Mouse (Mus musculus) midbrain, embryonic 15.5 days (tissue): ENCODE measurements at regions not wholly inside any gene's neighbourhood (a gene's known extent, or its start where the extent isn't known, plus 50 kb on each side); places are given as distances from the start of the nearest gene placed in this dataset.

Source experiments
- ATAC-seq: fragments of 200-750 bp; cut with Nextera tagmentation; replicated peaks from 2 replicates; pipeline ENCODE4 v1.8.0; 2017; ENCODE audit warnings: moderate TSS enrichment
- H3K27ac ChIP-seq: fragments of 300-500 bp; sonication (generic); 2 replicates; pipeline ENCODE4 v1.5.1; 2015; ENCODE audit warnings: mild to moderate bottlenecking, inconsistent platforms
- H3K27me3 ChIP-seq: fragments of 300-500 bp; sonication (generic); replicated peaks from 2 replicates; pipeline ENCODE4 v1.6.1; 2015; ENCODE audit warnings: inconsistent platforms
- H3K36me3 ChIP-seq: fragments of 300-500 bp; sonication (generic); replicated peaks from 2 replicates; pipeline ENCODE4 v1.6.1; 2015; ENCODE audit warnings: inconsistent platforms
- H3K4me1 ChIP-seq: fragments of 300-500 bp; sonication (generic); 2 replicates; pipeline ENCODE4 v1.6.1; 2015; ENCODE audit warnings: inconsistent platforms
- H3K4me2 ChIP-seq: fragments of 300-500 bp; sonication (generic); 2 replicates; pipeline ENCODE4 v1.6.1; 2015; ENCODE audit warnings: inconsistent platforms, mild to moderate bottlenecking, moderate library complexity
- H3K4me3 ChIP-seq: fragments of 300-500 bp; sonication (generic); 2 replicates; pipeline ENCODE4 v1.5.1; 2015; ENCODE audit warnings: mild to moderate bottlenecking, inconsistent platforms
- H3K9ac ChIP-seq: fragments of 300-500 bp; sonication (generic); 2 replicates; pipeline ENCODE4 v1.6.1; 2015; ENCODE audit warnings: mild to moderate bottlenecking, inconsistent platforms
- H3K9me3 ChIP-seq: fragments of 300-500 bp; sonication (generic); 2 replicates; pipeline ENCODE4 v1.6.1; 2016; ENCODE audit warnings: inconsistent platforms
- WGBS: fragments of 180-500 bp; shearing (Covaris S2); methylation state at CpG from one replicate; pipeline ENCODE4 v1.1.7; 2015; ENCODE audit warnings: mixed read lengths; 5-methylcytosine and 5-hydroxymethylcytosine counted together

DNA sequence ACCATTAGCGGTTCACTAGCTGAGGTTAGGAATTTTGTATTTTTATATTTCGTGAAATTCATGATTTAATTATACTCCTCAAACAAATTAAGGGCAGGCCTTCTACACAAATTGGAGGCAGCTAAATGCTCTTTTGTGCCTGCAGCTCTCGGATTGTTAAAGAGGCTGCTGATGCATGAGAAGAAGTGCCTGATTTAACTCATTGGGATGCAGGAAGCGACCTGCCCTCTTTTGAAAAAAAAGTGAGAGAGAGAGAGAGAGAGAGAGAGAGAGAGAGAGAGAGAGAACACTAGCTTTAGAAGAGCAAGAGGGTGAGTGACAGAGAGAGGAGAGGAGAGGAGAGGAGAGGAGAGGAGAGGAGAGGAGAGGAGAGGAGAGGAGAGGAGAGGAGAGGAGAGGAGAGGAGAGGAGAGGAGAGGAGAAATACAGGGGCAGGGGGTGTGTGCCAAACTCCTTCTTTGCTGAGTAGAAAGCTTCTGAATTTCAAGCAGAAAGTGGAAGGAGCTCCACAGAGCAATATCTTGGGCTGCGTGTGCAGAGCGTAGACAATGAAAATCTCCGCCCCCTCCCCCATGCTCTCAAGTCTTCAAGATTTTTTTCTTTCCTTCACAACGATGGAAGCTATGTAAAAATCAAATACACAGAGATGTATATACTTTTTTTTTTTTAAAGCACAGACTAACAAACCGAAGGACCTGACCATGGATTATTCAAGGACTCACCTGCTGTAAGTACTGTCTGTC, 158.6 kb upstream of the Cypt12 start:
- H3K9me3 ChIP-seq = no peaks in the 10 kb centered on the region
- peak overlapping the region; percentile 83 for H3K4me2 ChIP-seq
- H3K4me3 ChIP-seq = peak overlapping the region; percentile 62
- H3K27me3 ChIP-seq = no peaks in the 10 kb centered on the region
- no peaks in the 10 kb centered on the region for H3K36me3 ChIP-seq
- H3K4me1 ChIP-seq = peaks cover 15% of the 10 kb centered on the region; the same call in 1 of the 2 replicates
- peak overlapping the region; percentile 97 for H3K9ac ChIP-seq
- WGBS = 2% methylated on average over 9 of the region's 9 CpGs
- ATAC-seq = peak; percentile 42
- H3K27ac ChIP-seq = peak overlapping the region; percentile 100

DNA sequence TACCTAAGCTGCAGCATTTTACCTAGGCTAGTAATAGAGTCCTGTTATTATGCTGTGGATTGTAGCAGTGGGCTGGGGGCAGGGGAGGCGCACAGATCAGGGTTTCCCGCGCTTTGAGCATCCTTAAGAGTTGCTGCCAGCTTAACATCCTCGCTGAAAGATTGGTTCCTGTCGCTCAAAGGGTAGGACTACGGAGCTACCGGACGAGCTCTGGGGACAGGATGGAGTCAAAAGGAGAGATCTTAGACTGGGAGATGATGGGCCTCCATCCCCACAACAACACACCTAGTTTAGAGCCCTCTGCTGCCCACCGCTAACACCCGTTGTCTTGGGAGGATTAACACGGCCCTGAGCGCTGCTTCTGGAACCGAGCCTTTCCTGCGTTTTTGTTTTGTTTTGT, 157.9 kb upstream of the Cypt12 start:
- no peaks in the 10 kb centered on the region for H3K36me3 ChIP-seq

DNA sequence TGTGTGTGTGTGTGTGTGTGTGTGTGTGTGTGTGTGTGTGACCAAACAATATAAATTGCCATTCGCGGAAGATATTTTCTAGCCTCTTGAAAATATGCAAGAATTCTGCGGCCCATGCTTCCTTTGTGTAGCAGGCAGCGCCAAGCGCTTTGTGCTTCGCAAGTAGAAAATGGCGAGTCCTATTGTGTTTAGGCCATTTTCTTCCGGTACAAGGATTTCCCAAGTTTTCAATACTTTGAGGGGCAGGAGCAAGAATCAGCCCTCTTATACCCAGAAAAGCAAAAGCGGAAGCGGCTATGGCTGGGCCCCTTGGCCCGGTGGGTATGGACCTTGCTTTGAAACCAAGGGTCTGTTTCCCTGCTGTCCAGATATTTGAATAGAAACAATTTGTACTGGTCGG, 157.4 kb upstream of the Cypt12 start:
- WGBS = 1% methylated on average over 12 of the region's 12 CpGs
- Histone ChIP-seq H3K9ac (peak overlapping the region; percentile 97), H3K4me2 (peak overlapping the region; percentile 31; the same call in 1 of the 2 replicates), H3K27ac (peak overlapping the region; percentile 100), H3K9me3 (no peaks in the 10 kb centered on the region), H3K27me3 (no peaks in the 10 kb centered on the region), H3K4me1 (peaks cover 15% of the 10 kb centered on the region; the same call in 1 of the 2 replicates), H3K4me3 (peak overlapping the region; percentile 62), H3K36me3 (no peaks in the 10 kb centered on the region)
- no peak for ATAC-seq

More for the DNA sequence above, 157.9 kb upstream of the Cypt12 start:
- Histone ChIP-seq H3K4me1 (peaks cover 15% of the 10 kb centered on the region; the same call in 1 of the 2 replicates), H3K9me3 (no peaks in the 10 kb centered on the region), H3K4me3 (peak overlapping the region; percentile 62), H3K4me2 (peak overlapping the region; percentile 31), H3K27me3 (no peaks in the 10 kb centered on the region), H3K27ac (peak overlapping the region; percentile 100), H3K9ac (peak overlapping the region; percentile 97)
- ATAC-seq = peak; percentile 3; the same call in 1 of the 2 replicates
- WGBS = under 1% methylated on average over 14 of the region's 14 CpGs

DNA sequence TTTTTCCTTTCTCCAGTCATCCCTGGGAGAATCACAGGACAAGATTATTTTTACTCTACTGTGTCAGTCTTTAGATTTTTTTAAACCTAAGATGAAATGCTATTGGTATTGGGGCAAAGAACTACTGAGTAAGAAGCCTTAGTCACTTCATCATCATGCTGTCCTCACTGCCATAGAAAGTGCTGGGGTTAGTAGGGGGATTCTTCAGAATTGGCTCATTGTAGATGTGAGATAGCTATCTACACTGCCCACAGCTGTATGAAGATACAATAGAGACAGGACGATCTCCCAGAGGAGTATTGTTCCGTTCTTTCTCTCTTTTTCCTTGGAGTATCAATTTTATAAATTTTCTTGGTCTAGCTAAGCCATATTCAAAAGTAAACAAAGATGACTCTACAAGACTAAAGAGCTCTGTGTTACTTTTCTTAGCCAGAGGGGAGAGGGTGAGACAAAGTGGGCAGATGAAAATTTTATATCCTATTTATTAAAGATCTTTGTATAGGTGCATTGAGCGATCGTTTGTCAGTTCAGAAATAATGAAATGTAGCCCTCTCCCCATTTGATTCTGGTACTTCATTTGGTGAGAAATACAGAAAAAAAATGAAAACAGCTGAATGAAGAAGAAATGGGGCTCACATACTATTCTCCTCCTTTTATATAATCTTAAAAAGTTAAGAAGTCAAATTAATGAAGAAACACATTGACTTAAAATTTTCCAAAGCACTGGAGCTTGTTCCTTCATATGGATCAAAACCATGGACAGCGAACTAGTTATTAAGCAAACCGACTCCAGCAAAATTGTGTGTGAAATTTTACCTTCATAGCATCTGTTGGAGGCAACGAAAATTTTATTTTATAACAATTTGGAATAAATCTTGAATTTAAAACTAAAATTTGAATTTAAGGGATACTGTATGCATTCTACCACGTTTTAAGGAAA, 156.6 kb upstream of the Cypt12 start:
- no peaks in the 10 kb centered on the region for H3K9me3 ChIP-seq
- peak overlapping the region; percentile 100 for H3K27ac ChIP-seq
- 11% methylated on average over 8 of the region's 8 CpGs for WGBS
- peaks cover 12% of the 10 kb centered on the region; the same call in 1 of the 2 replicates for H3K4me1 ChIP-seq
- H3K9ac ChIP-seq = peak overlapping the region; percentile 97
- H3K36me3 ChIP-seq = no peaks in the 10 kb centered on the region
- no peak for ATAC-seq
- H3K4me2 ChIP-seq = peak overlapping the region; percentile 31; the same call in 1 of the 2 replicates
- H3K4me3 ChIP-seq = peak overlapping the region; percentile 62
- no peaks in the 10 kb centered on the region for H3K27me3 ChIP-seq

DNA sequence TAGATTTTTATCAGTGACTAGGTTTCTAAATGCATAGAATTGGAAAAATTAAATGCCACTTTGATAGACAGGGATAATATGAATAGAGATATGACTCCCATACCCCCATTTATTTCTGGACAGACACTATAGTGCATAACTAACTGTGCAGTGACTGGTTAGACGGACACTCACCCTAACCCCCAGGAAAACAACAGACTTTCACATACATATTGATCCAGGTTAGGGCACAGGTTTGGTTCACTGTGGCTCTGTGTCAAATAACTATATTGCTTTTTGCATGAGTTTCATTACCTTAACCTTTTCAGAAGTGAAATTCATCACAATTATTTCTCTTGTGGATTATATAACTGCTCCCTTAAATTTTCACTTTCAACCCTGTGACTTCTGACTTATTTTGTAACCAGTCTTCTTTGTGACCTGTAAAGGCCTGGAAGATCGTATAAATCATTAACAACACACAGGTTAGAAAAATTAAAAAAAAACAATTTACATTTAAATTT, 155.6 kb upstream of the Cypt12 start:
- no peaks in the 10 kb centered on the region for H3K36me3 ChIP-seq
- H3K4me1 ChIP-seq = peaks cover 12% of the 10 kb centered on the region; the same call in 1 of the 2 replicates
- no peaks in the 10 kb centered on the region for H3K9me3 ChIP-seq
- H3K9ac ChIP-seq = peak overlapping the region; percentile 98
- H3K27me3 ChIP-seq = no peaks in the 10 kb centered on the region
- peak overlapping the region; percentile 92 for H3K4me2 ChIP-seq
- ATAC-seq = no peak
- peak overlapping the region; percentile 65 for H3K4me3 ChIP-seq
- 10% methylated on average over 2 of the region's 2 CpGs for WGBS
- H3K27ac ChIP-seq = peak overlapping the region; percentile 93

DNA sequence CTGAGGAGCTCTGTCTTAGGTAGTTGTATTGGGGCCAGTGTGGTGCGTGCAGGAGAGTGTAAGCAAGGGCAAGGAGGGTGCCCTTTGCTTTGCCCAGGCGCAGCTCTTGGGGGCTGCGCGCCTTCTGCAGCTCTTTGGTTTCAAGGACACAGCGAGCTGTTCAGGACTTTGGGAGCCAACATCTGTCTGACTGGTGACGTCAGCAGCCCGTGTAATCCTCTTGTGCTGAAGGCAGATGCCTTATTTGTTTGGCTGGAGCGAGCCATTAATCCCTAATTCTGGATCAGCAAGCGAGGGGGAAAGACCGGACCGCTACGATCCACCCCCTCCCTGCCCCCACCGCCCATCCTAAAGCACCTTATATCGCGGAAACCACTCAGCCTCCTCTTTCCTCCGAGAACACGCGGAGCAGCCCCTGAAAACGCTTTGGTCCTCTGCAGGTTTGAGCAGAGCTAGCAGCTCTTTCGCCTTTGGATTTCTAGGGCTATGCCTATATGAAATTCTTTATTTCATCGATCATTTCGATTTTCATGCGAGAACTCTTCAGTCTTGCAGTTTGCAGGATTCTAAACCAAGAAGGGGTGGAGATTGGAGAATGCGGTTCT, 154.5 kb upstream of the Cypt12 start:
- H3K9ac ChIP-seq = peak overlapping the region; percentile 98
- H3K27me3 ChIP-seq = no peaks in the 10 kb centered on the region
- WGBS = under 1% methylated on average over 24 of the region's 24 CpGs
- ATAC-seq = peak; percentile 79
- peak overlapping the region; percentile 93 for H3K27ac ChIP-seq
- H3K4me1 ChIP-seq = peaks cover 3% of the 10 kb centered on the region; the same call in 1 of the 2 replicates
- H3K9me3 ChIP-seq = no peaks in the 10 kb centered on the region
- H3K4me3 ChIP-seq = peak overlapping the region; percentile 65
- H3K36me3 ChIP-seq = no peaks in the 10 kb centered on the region
- peak overlapping the region; percentile 92 for H3K4me2 ChIP-seq

DNA sequence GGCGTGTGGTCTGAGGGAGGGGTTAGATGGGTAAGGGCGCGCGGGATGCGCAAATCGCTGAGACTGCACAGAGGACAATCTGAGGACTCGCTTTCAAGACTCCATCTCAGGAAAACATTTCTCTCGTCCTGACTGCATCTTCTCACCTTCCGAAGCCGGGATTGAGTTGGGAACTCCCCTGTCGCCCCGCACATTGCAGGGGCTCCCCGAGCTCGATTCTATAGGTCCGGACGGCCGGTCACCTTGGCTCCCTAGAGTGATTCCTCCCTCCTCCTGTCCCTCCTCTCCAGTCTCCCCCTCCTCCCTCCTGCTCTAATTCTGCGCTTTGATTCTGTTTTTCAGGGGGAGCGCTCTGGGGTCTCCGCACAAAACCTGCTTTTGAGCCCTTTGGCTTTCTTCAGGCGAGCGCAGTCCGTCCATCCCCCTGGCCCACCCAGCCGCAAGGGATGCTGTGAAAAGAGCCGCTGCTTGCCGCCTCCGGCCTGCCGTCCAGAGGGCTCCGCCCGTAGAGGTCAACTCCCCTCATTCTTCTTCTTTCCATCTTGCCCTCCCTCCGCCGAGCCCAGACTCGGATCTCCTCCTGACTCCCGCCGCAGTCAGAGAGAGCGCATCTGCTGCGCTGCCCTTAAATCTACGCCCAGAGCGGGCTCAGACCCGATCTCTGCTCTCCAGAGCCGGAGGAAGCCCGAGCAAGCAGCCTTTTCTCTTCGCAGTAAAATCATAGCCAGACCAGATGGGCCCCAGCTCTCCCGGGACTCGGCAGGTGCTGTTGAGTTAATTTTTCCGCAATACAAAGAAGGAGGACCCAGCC, 153.8 kb upstream of the Cypt12 start:
- Histone ChIP-seq H3K27me3 (no peaks in the 10 kb centered on the region), H3K27ac (peak overlapping the region; percentile 93), H3K9me3 (no peaks in the 10 kb centered on the region), H3K4me2 (peak overlapping the region; percentile 92), H3K9ac (peak overlapping the region; percentile 98), H3K4me3 (peak overlapping the region; percentile 65), H3K36me3 (no peaks in the 10 kb centered on the region), H3K4me1 (peaks cover 3% of the 10 kb centered on the region; the same call in 1 of the 2 replicates)
- whole genome bisulfite sequencing = under 1% methylated on average over 46 of the region's 46 CpGs
- ATAC-seq = peak; percentile 62

DNA sequence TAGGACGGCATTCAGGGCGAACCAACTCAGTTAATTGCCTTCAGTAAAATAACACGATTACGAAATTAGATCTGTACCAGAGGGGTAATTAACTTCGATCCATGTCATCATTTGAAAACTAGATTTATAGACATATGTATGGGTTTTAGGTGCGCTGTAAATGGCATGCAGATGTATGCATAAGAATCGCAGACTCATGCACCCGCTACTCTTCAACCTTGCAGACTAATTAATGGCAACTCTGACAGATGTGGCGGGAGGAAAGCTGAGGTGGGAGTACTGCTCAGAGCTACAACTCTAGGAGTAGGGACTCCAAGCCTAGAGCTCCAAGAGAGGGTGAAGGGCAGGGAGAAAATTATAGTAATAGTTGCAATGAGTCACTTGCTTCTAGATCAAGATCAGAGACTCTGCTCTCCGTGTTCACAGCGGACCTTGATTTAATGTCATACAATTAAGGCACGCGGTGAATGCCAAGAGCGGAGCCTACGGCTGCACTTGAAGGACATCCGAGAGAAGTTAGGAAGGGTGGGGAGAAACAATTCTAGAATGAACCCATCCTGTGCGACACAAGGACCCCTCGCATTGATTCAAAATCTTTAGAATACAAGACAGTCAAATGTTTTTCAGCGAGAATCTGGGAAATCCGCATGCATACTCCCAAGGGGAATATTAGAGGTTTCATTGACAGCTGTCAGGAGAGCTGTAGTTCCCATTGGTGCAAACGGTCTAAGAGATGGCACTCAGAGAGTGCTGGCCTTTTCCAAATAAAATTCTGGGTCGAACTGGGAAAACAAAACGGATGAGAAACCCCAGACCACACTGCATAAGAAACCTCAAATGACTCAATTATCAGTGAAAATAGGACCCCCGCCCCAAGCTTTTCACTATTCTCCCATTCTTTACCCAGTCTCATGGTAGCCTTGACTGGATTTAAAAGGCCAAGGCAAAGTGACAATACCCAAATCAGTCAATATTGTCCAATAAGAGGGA, 152.6 kb upstream of the Cypt12 start:
- no peaks in the 10 kb centered on the region for H3K36me3 ChIP-seq
- peak overlapping the region; percentile 92 for H3K4me2 ChIP-seq
- H3K27me3 ChIP-seq = no peaks in the 10 kb centered on the region
- ATAC-seq = no peak
- H3K27ac ChIP-seq = peak overlapping the region; percentile 93
- H3K4me3 ChIP-seq = peak overlapping the region; percentile 65
- H3K9me3 ChIP-seq = no peaks in the 10 kb centered on the region
- H3K4me1 ChIP-seq = peaks cover 3% of the 10 kb centered on the region; the same call in 1 of the 2 replicates
- WGBS = 9% methylated on average over 24 of the region's 24 CpGs
- peak overlapping the region; percentile 98 for H3K9ac ChIP-seq

DNA sequence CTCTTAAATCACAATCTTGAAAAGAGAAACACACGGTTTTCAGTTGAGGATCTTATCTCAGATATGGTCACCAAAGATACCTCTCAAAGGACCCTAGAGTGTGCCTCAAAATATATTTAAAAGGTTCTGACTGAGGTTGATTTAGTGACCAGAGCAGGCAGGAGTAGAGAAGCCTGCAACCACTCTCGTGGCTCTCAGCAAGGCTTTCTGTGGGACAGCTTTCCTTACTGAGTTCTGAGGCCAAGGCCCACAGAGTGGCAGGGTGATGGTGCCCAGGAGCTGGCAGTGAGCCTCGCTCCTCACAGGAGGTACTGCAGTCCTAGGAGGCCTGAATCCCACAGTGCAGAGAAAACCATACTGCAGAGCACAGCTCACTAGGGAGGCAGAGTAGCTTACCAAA, 151.4 kb upstream of the Cypt12 start:
- no peaks in the 10 kb centered on the region for H3K9me3 ChIP-seq
- H3K36me3 ChIP-seq = no peaks in the 10 kb centered on the region
- H3K4me1 ChIP-seq = peaks cover 3% of the 10 kb centered on the region; the same call in 1 of the 2 replicates
- H3K9ac ChIP-seq = peak overlapping the region; percentile 98
- peak overlapping the region; percentile 65 for H3K4me3 ChIP-seq
- ATAC-seq = peak; percentile 10; the same call in 1 of the 2 replicates
- H3K27me3 ChIP-seq = no peaks in the 10 kb centered on the region
- 9% methylated on average over 3 of the region's 3 CpGs for WGBS
- H3K4me2 ChIP-seq = peak overlapping the region; percentile 92
- H3K27ac ChIP-seq = peak overlapping the region; percentile 93

DNA sequence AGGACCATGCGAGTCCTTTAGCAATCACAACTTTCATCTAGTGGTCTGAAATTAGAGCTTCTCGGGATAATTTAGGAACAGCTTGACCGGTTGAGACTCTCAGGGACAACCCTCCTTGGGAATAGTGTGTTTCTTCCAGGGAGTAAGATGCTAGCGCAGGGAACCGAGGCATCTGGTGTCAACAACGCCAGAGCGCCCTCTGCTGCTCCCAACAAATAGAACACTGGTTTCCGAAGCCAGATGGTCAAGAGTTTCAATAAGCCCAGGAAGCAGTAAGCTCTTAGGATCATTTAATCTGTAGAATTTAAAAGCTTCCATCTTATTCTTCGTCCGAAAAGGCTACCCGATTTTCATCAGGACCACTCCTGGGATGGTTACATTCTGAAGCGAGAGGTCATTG, 149.8 kb upstream of the Cypt12 start:
- Histone ChIP-seq H3K27ac (peak overlapping the region; percentile 93), H3K9ac (peak overlapping the region; percentile 38), H3K9me3 (no peaks in the 10 kb centered on the region), H3K27me3 (no peaks in the 10 kb centered on the region), H3K4me2 (peak overlapping the region; percentile 92), H3K4me3 (peak overlapping the region; percentile 26), H3K4me1 (peaks cover 9% of the 10 kb centered on the region), H3K36me3 (no peaks in the 10 kb centered on the region)
- WGBS = 5% methylated on average over 12 of the region's 12 CpGs
- peak; percentile 10; the same call in 1 of the 2 replicates for ATAC-seq
